Mouse (Mus musculus): ENCODE results near the gene Nsun7. TPM values are rescaled to one million over a fixed set of nuclear protein-coding genes. Genes with fewer than 3 reads are reported as not detected.
A peak's percentile ranks its signal among the peaks of the same experiment; 100 is the strongest.
"Not testable (repeated sequence)": the region's sequence is repeated elsewhere in the genome, so short reads cannot be mapped to it uniquely, and the experiment has no call there.

Nsun7 gene
- polyA plus RNA-seq, 1 experiment, result not detected

GRCm38 (mm10) chr5:66255044-66255443 lies 4.7 kb upstream of the Nsun7 start:
- WGBS, result 81% methylated on average over 10 of the region's 10 CpGs
- Histone ChIP-seq H3K36me3 (ENCODE audit: control insufficient read depth, insufficient read depth, low read length) (no peaks in the 10 kb centered on the region), H3K27ac (ENCODE audit: insufficient read depth, low read depth, low read length) (no peak overlapping the region), H3K4me1 (ENCODE audit: control insufficient read depth, insufficient read depth, insufficient read length, low read length) (no peaks in the 10 kb centered on the region), H3K4me3 (ENCODE audit: low read depth, low read length) (no peak overlapping the region), H3K27me3 (ENCODE audit: control insufficient read depth, insufficient read depth, low read length) (peaks cover 6% of the 10 kb centered on the region; the same call in 1 of the 2 replicates)
- no peak for TF ChIP-seq CTCF (IDR thresholded peaks at IDR 0.05; ENCODE audit: extremely low read depth, insufficient read length, insufficient replicate concordance, low read depth, low read length)
- no peak for TF ChIP-seq POLR2A (IDR thresholded peaks at IDR 0.05; ENCODE audit: low read depth, low read length)

- TF ChIP-seq CTCF (IDR thresholded peaks at IDR 0.05; ENCODE audit: extremely low read depth, insufficient read length, insufficient replicate concordance, low read depth, low read length) (no peak), POLR2A (IDR thresholded peaks at IDR 0.05; ENCODE audit: low read depth, low read length) (no peak)
- Histone ChIP-seq H3K4me1 (ENCODE audit: control insufficient read depth, insufficient read depth, insufficient read length, low read length) (no peaks in the 10 kb centered on the region), H3K27me3 (ENCODE audit: control insufficient read depth, insufficient read depth, low read length) (peaks cover 10% of the 10 kb centered on the region), H3K27ac (ENCODE audit: insufficient read depth, low read depth, low read length) (no peak overlapping the region), H3K36me3 (ENCODE audit: control insufficient read depth, insufficient read depth, low read length) (no peaks in the 10 kb centered on the region), H3K4me3 (ENCODE audit: low read depth, low read length) (no peak overlapping the region)
- 57% methylated on average over 2 of the region's 2 CpGs for WGBS
Observed at GRCm38 (mm10) chr5:66259000-66259399, 697 bp upstream of the Nsun7 start.

- WGBS, result 4% methylated on average over 5 of the region's 5 CpGs
- H3K4me1 ChIP-seq (ENCODE audit: control insufficient read depth, insufficient read depth, insufficient read length, low read length); H3K36me3 ChIP-seq (ENCODE audit: control insufficient read depth, insufficient read depth, low read length); H3K27me3 ChIP-seq (ENCODE audit: control insufficient read depth, insufficient read depth, low read length); H3K27ac ChIP-seq (ENCODE audit: insufficient read depth, low read depth, low read length): not testable (repeated sequence)
- H3K4me3 ChIP-seq (ENCODE audit: low read depth, low read length), result peak overlapping the region; percentile 62
Observed at GRCm38 (mm10) chr5:66259431-66259755, 304 bp upstream of the Nsun7 start.

GRCm38 (mm10) chr5:66262475-66262874 lies 2.8 kb downstream of the Nsun7 start:
- H3K27me3 ChIP-seq (ENCODE audit: control insufficient read depth, insufficient read depth, low read length), result peaks cover 10% of the 10 kb centered on the region
- H3K27ac ChIP-seq (ENCODE audit: insufficient read depth, low read depth, low read length), result no peak overlapping the region
- no peak overlapping the region for H3K4me3 ChIP-seq (ENCODE audit: low read depth, low read length)
- H3K36me3 ChIP-seq (ENCODE audit: control insufficient read depth, insufficient read depth, low read length), result no peaks in the 10 kb centered on the region
- no peaks in the 10 kb centered on the region for H3K4me1 ChIP-seq (ENCODE audit: control insufficient read depth, insufficient read depth, insufficient read length, low read length)
- no peak for TF ChIP-seq POLR2A (IDR thresholded peaks at IDR 0.05; ENCODE audit: low read depth, low read length)
- TF ChIP-seq CTCF (IDR thresholded peaks at IDR 0.05; ENCODE audit: extremely low read depth, insufficient read length, insufficient replicate concordance, low read depth, low read length), result no peak
- WGBS, result 80% methylated on average over 2 of the region's 2 CpGs

- H3K36me3 ChIP-seq (ENCODE audit: control insufficient read depth, insufficient read depth, low read length), result no peaks in the 10 kb centered on the region
- H3K4me1 ChIP-seq (ENCODE audit: control insufficient read depth, insufficient read depth, insufficient read length, low read length), result no peaks in the 10 kb centered on the region
- 33% methylated on average over 4 of the region's 4 CpGs for WGBS
- peaks cover 10% of the 10 kb centered on the region for H3K27me3 ChIP-seq (ENCODE audit: control insufficient read depth, insufficient read depth, low read length)
- TF ChIP-seq CTCF (IDR thresholded peaks at IDR 0.05; ENCODE audit: extremely low read depth, insufficient read length, insufficient replicate concordance, low read depth, low read length), result peak; percentile 59; the same call in 1 of the 2 replicates
- TF ChIP-seq POLR2A (IDR thresholded peaks at IDR 0.05; ENCODE audit: low read depth, low read length), result no peak
- no peak overlapping the region for H3K27ac ChIP-seq (ENCODE audit: insufficient read depth, low read depth, low read length)
- H3K4me3 ChIP-seq (ENCODE audit: low read depth, low read length), result no peak overlapping the region
Observed at GRCm38 (mm10) chr5:66263398-66263797, 3.7 kb downstream of the Nsun7 start.

GRCm38 (mm10) chr5:66269616-66270015 lies 9.9 kb downstream of the Nsun7 start:
- no peak overlapping the region for H3K27ac ChIP-seq (ENCODE audit: insufficient read depth, low read depth, low read length)
- no peaks in the 10 kb centered on the region for H3K27me3 ChIP-seq (ENCODE audit: control insufficient read depth, insufficient read depth, low read length)
- H3K36me3 ChIP-seq (ENCODE audit: control insufficient read depth, insufficient read depth, low read length), result no peaks in the 10 kb centered on the region
- no peak overlapping the region for H3K4me3 ChIP-seq (ENCODE audit: low read depth, low read length)
- no peaks in the 10 kb centered on the region for H3K4me1 ChIP-seq (ENCODE audit: control insufficient read depth, insufficient read depth, insufficient read length, low read length)
- no peak for TF ChIP-seq CTCF (IDR thresholded peaks at IDR 0.05; ENCODE audit: extremely low read depth, insufficient read length, insufficient replicate concordance, low read depth, low read length)
- no peak for TF ChIP-seq POLR2A (IDR thresholded peaks at IDR 0.05; ENCODE audit: low read depth, low read length)
- 65% methylated on average over 7 of the region's 7 CpGs for WGBS

GRCm38 (mm10) chr5:66271141-66271540 lies 11.4 kb downstream of the Nsun7 start:
- Histone ChIP-seq H3K4me3 (ENCODE audit: low read depth, low read length) (no peak overlapping the region), H3K27ac (ENCODE audit: insufficient read depth, low read depth, low read length) (no peak overlapping the region), H3K27me3 (ENCODE audit: control insufficient read depth, insufficient read depth, low read length) (no peaks in the 10 kb centered on the region), H3K4me1 (ENCODE audit: control insufficient read depth, insufficient read depth, insufficient read length, low read length) (no peaks in the 10 kb centered on the region), H3K36me3 (ENCODE audit: control insufficient read depth, insufficient read depth, low read length) (no peaks in the 10 kb centered on the region)
- 80% methylated on average over 2 of the region's 2 CpGs for WGBS
- TF ChIP-seq POLR2A (IDR thresholded peaks at IDR 0.05; ENCODE audit: low read depth, low read length) (no peak), CTCF (IDR thresholded peaks at IDR 0.05; ENCODE audit: extremely low read depth, insufficient read length, insufficient replicate concordance, low read depth, low read length) (no peak)

GRCm38 (mm10) chr5:66274417-66274816 lies 14.7 kb downstream of the Nsun7 start:
- no peak overlapping the region for H3K27ac ChIP-seq (ENCODE audit: insufficient read depth, low read depth, low read length)
- TF ChIP-seq CTCF (IDR thresholded peaks at IDR 0.05; ENCODE audit: extremely low read depth, insufficient read length, insufficient replicate concordance, low read depth, low read length) (no peak), POLR2A (IDR thresholded peaks at IDR 0.05; ENCODE audit: low read depth, low read length) (no peak)
- no peaks in the 10 kb centered on the region for H3K4me1 ChIP-seq (ENCODE audit: control insufficient read depth, insufficient read depth, insufficient read length, low read length)
- H3K4me3 ChIP-seq (ENCODE audit: low read depth, low read length), result no peak overlapping the region
- no peaks in the 10 kb centered on the region for H3K27me3 ChIP-seq (ENCODE audit: control insufficient read depth, insufficient read depth, low read length)
- WGBS, result 23% methylated on average over 3 of the region's 3 CpGs
- no peaks in the 10 kb centered on the region for H3K36me3 ChIP-seq (ENCODE audit: control insufficient read depth, insufficient read depth, low read length)
